Mouse (Mus musculus) hindbrain, postnatal 0 days (tissue): ENCODE data around the gene Lrrc23. TPM values are rescaled to one million over a fixed set of nuclear protein-coding genes. Genes with fewer than 3 reads are reported as not detected.
A peak's percentile ranks its signal among the peaks of the same experiment; 100 is the strongest.

Source experiments
- ATAC-seq: fragments of 200-750 bp; cut with Nextera tagmentation; 2 replicates; pipeline ENCODE4 v1.8.0; 2017; ENCODE audit warnings: mild to moderate bottlenecking, moderate TSS enrichment, moderate library complexity
- DNase-seq: peaks from one replicate; pipeline ENCODE4 v3.0.0-alpha.2; 2015; ENCODE audit warnings: low spot score
- H3K27ac ChIP-seq: fragments of 300-500 bp; sonication (generic); 2 replicates; pipeline ENCODE4 v1.5.1; 2014; ENCODE audit warnings: mild to moderate bottlenecking
- H3K27me3 ChIP-seq: fragments of 300-500 bp; sonication (generic); 2 replicates; pipeline ENCODE4 v1.6.1; 2014; ENCODE audit warnings: low read length, mixed read lengths; ENCODE audit not compliant: insufficient read depth
- H3K36me3 ChIP-seq: fragments of 300-500 bp; sonication (generic); 2 replicates; pipeline ENCODE4 v1.6.1; 2014; ENCODE audit warnings: low read length, mixed read lengths; ENCODE audit not compliant: insufficient read depth
- H3K4me1 ChIP-seq: fragments of 300-500 bp; sonication (generic); 2 replicates; pipeline ENCODE4 v1.6.1; 2014; ENCODE audit warnings: antibody characterized with exemption, low read length, mixed read lengths; ENCODE audit not compliant: insufficient read depth
- H3K4me2 ChIP-seq: fragments of 300-500 bp; sonication (generic); 2 replicates; pipeline ENCODE4 v1.6.1; 2014; ENCODE audit warnings: low read depth, mild to moderate bottlenecking, low read length, moderate library complexity, mixed read lengths
- H3K4me3 ChIP-seq: fragments of 300-500 bp; sonication (generic); 2 replicates; pipeline ENCODE4 v1.5.1; 2014; ENCODE audit warnings: low read length
- H3K9ac ChIP-seq: fragments of 300-500 bp; sonication (generic); replicated peaks from 2 replicates; pipeline ENCODE4 v1.6.1; 2014; ENCODE audit warnings: mild to moderate bottlenecking, low read length, moderate library complexity, mixed read lengths
- H3K9me3 ChIP-seq: fragments of 300-500 bp; sonication (generic); 2 replicates; pipeline ENCODE4 v1.6.1; 2016; ENCODE audit warnings: low read length, mixed read lengths
- CTCF ChIP-seq: IDR thresholded peaks from 2 replicates; pipeline ENCODE4 v1.5.1; 2016; ENCODE audit warnings: antibody characterized with exemption, control low read depth, low read depth
- WGBS: fragments of 180-500 bp; shearing (Covaris S2); extraction: QIAGEN DNeasy Blood & Tissue Kit; methylation state at CpG from one replicate; pipeline ENCODE4 v1.1.7; 2014; 5-methylcytosine and 5-hydroxymethylcytosine counted together
- polyA plus RNA-seq: library from polyadenylated mRNA; unstranded; fragments of >200 nt; fragmentation: Nextera tagmentation; extraction: Ambion mirVana; gene quantifications from 2 replicates; pipeline ENCODE4 v1.2.1, GENCODE M21; 2015
- total RNA-seq: library from RNA; depleted of rRNA; stranded (reverse); fragments of >200 nt; gene quantifications from 2 replicates; pipeline ENCODE4 v1.2.3, GENCODE M21; 2014

The Lrrc23 gene
- total and polyA plus RNA-seq, 2 experiments from 2014 or later = 5.4 to 6.7 TPM

DNA sequence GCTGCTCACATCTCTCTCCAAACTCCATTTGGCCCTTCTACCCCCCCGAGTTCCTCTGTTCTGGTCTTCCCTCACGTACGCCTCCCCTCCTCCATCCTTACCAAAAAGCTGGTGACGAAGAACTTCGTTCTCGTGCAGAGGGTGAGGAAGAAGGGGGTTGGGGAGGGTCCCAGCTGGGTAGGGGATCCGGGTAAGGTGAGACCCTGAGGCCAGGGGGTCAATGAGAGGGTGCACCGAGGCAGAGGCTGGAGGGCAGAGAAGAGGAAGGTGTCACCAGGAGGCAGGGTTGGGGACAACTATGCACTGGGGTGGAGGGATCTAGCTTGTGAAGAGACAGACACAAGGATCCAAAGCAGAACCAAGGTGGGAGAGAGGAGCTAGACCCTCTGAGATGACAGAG is 35.9 kb downstream of the Lrrc23 start:
- ATAC-seq = no peak
- no peak overlapping the region for H3K9ac ChIP-seq
- no peaks in the 10 kb centered on the region for H3K27me3 ChIP-seq
- 92% methylated on average over 8 of the region's 8 CpGs for WGBS
- no peaks in the 10 kb centered on the region for H3K9me3 ChIP-seq
- no peak for DNase-seq
- no peak overlapping the region for H3K4me3 ChIP-seq
- H3K4me1 ChIP-seq = peaks cover 11% of the 10 kb centered on the region
- no peak overlapping the region for H3K27ac ChIP-seq
- no peak for TF ChIP-seq CTCF
- H3K4me2 ChIP-seq = no peak overlapping the region
- H3K36me3 ChIP-seq = peaks cover 25% of the 10 kb centered on the region

- DNase-seq (no peak), ATAC-seq (no peak)
- Histone ChIP-seq H3K4me3 (no peak overlapping the region), H3K9me3 (no peaks in the 10 kb centered on the region), H3K27ac (no peak overlapping the region), H3K4me1 (peaks cover 11% of the 10 kb centered on the region), H3K9ac (no peak overlapping the region), H3K27me3 (no peaks in the 10 kb centered on the region), H3K4me2 (no peak overlapping the region), H3K36me3 (peaks cover 19% of the 10 kb centered on the region; the same call in 1 of the 2 replicates)
- no peak for TF ChIP-seq CTCF
- 88% methylated on average over 15 of the region's 15 CpGs for WGBS
These were observed 36.5 kb downstream of the Lrrc23 start for GRCm38 (mm10) chr6:124742839-124743514.

- Histone ChIP-seq H3K27me3 (no peaks in the 10 kb centered on the region), H3K4me2 (peak overlapping the region; percentile 91), H3K4me3 (peak overlapping the region; percentile 64), H3K36me3 (peaks cover 10% of the 10 kb centered on the region; the same call in 1 of the 2 replicates), H3K4me1 (peaks cover 11% of the 10 kb centered on the region), H3K27ac (peak overlapping the region; percentile 100), H3K9ac (peak overlapping the region; percentile 94; the same call in 1 of the 2 replicates), H3K9me3 (no peaks in the 10 kb centered on the region)
- DNase-seq (no peak), ATAC-seq (no peak)
- WGBS = 58% methylated on average over 3 of the region's 3 CpGs
- no peak for TF ChIP-seq CTCF
These were observed 37.7 kb downstream of the Lrrc23 start for GRCm38 (mm10) chr6:124741842-124742241.

DNA sequence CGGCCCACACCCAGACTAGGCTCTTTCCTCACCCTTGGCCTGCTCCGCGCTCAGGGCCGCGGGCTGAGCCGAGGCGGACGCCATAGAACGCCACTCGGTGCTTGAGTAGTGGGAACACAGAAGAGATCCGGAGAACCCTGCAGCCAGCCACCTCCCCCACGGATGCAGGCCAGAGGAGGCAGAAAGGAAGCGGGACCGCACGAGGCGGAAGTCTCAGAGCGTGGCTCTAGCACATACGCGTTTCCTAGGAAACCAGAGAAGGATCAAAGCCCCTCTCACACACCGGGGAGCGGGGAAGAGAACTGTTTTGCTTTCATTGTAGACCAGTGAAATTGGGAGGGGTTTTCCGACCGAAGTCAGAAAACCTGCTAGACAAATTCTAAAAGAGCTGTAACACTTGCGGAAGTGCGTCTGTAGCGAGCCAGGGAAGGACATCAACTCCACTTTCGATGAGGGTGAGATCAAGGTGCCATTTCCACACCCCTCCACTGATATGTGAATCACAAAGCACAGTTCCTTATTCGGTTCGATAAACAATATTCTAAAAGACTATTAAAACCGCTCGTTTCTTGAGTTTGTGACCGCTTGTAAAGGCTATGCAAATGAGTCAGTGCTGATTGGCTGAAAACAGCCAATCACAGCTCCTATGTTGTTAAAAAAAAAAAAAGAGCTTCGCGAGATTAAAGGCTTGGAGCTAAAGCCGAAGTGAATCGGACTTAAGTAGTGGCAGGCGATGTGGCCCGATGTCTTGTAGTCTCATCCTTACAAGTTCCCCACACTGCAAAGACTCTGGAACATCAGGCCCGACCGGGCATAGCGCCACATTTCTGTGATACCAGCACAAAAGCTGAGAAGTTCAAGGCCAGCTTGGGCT is 38.4 kb downstream of the Lrrc23 start, which contains the start of gene Grcc10:
TSS of gene Grcc10 (minus strand) at position 487 of the 874 bp plus-strand sequence.
- H3K9me3 ChIP-seq = no peaks in the 10 kb centered on the region
- ATAC-seq = peak; percentile 87
- H3K27ac ChIP-seq = peak within 1 kb of the TSS; percentile 100
- no peak for TF ChIP-seq CTCF
- peak within 1 kb of the TSS; percentile 91 for H3K4me2 ChIP-seq
- H3K9ac ChIP-seq = peak within 1 kb of the TSS; percentile 94
- peaks cover 6% of the 10 kb centered on the region for H3K4me1 ChIP-seq
- peaks cover 10% of the 10 kb centered on the region; the same call in 1 of the 2 replicates for H3K36me3 ChIP-seq
- peak; percentile 96 for DNase-seq
- H3K27me3 ChIP-seq = no peaks in the 10 kb centered on the region
- under 1% methylated on average over 41 of the region's 41 CpGs for WGBS
- peak within 1 kb of the TSS; percentile 64 for H3K4me3 ChIP-seq

GRCm38 (mm10) chr6:124740211-124740887 is 39.2 kb downstream of the Lrrc23 start:
- under 1% methylated on average over 29 of the region's 29 CpGs for WGBS

DNA sequence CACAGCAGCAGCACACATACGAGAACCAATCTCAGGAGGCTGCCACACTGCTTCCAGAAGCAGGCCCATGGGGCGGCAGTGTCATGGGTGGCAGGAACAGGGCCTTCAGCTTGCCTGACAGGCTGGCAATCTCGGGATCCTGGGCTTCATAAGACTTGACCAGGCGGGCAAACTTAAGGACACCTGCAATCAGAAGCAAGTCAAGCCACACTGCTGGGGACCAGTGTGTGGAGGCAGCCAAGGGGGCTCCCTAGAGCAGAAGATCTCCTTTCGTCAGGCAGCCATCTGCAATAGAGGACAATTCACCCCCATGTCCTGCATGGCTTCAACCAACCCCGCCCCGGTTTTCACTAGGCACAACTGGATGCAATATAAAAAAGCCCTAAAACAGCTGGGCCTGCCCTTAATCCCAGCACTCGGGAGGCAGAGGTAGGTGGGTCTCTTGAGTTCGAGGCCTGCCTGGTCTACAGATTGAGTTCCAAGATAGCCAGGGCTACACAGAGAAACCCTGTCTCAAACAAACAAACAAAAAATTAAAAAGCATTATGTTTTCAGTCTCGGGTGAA is 40.2 kb downstream of the Lrrc23 start:
- Histone ChIP-seq H3K4me1 (peaks cover 5% of the 10 kb centered on the region), H3K9ac (no peak overlapping the region), H3K4me2 (no peak overlapping the region), H3K27me3 (no peaks in the 10 kb centered on the region), H3K36me3 (peaks cover 10% of the 10 kb centered on the region; the same call in 1 of the 2 replicates), H3K9me3 (no peaks in the 10 kb centered on the region), H3K27ac (no peak overlapping the region; the same call in 1 of the 2 replicates), H3K4me3 (no peak overlapping the region)
- WGBS = 83% methylated on average over 10 of the region's 10 CpGs
- no peak for DNase-seq
- no peak for ATAC-seq
- TF ChIP-seq CTCF = no peak

More at GRCm38 (mm10) chr6:124740211-124740887, 39.2 kb downstream of the Lrrc23 start:
- ATAC-seq (peak; percentile 19), DNase-seq (peak; percentile 80)
- Histone ChIP-seq H3K27ac (peak overlapping the region; percentile 100), H3K9ac (peak overlapping the region; percentile 94), H3K9me3 (no peaks in the 10 kb centered on the region), H3K36me3 (peaks cover 10% of the 10 kb centered on the region; the same call in 1 of the 2 replicates), H3K4me2 (peak overlapping the region; percentile 91), H3K4me3 (peak overlapping the region; percentile 64), H3K27me3 (no peaks in the 10 kb centered on the region), H3K4me1 (peaks cover 5% of the 10 kb centered on the region)
- peak; percentile 70 for TF ChIP-seq CTCF
